Mouse (Mus musculus) gastrocnemius, postnatal 4 days (tissue): ENCODE measurements around the gene Zfp988. TPM values are rescaled to one million over a fixed set of nuclear protein-coding genes. Genes with fewer than 3 reads are reported as not detected.
"Not testable (repeated sequence)": the region's sequence is repeated elsewhere in the genome, so short reads cannot be mapped to it uniquely, and the experiment has no call there.

Source experiments
- DNase-seq, 2 experiments: peaks; one replicate each; pipeline ENCODE4 v3.0.0; 2021 to 2022; ENCODE audit warnings: low spot score in 2 of 2, mixed read lengths in 2 of 2
- long read RNA-seq, 2 experiments: library from polyadenylated mRNA; stranded (forward); transcript quantifications; one replicate each; pipeline ENCODE4 v2.0.0; 2021
- total RNA-seq, 2 experiments: library from RNA; stranded (reverse); gene quantifications; 2 replicates each; pipeline ENCODE4 v1.2.3; 2021

Zfp988 gene
- not detected for total RNA-seq
- long read RNA-seq, experiment 1 = 0 reads
- long read RNA-seq, experiment 2 = 0 reads

- not testable (repeated sequence) for DNase-seq
These were observed at the start of gene Zfp988 for GRCm38 (mm10) chr4:147305436-147305835. TSS of gene Zfp988 (plus strand) at chr4:147305674.

GRCm38 (mm10) chr4:147262708-147263107 lies 42.8 kb upstream of the Zfp988 start:
- DNase-seq = not testable (repeated sequence)

GRCm38 (mm10) chr4:147267302-147267701 lies 38.2 kb upstream of the Zfp988 start:
- DNase-seq = not testable (repeated sequence)

- not testable (repeated sequence) for DNase-seq
These were observed 36.7 kb upstream of the Zfp988 start for GRCm38 (mm10) chr4:147268735-147269134.

- DNase-seq = not testable (repeated sequence)
These were observed 35.4 kb upstream of the Zfp988 start for GRCm38 (mm10) chr4:147270026-147270425.

- not testable (repeated sequence) for DNase-seq
These were observed 33.9 kb upstream of the Zfp988 start for GRCm38 (mm10) chr4:147271601-147272000.

- DNase-seq = peak; percentile 23 to 28
These were observed 30.3 kb upstream of the Zfp988 start for GRCm38 (mm10) chr4:147275021-147275772.

GRCm38 (mm10) chr4:147275773-147276140 lies 29.7 kb upstream of the Zfp988 start:
- DNase-seq = not testable (repeated sequence)

- DNase-seq = peak in 1 of 2 experiments; percentile 18
These were observed 25.1 kb upstream of the Zfp988 start for GRCm38 (mm10) chr4:147280406-147280805.

GRCm38 (mm10) chr4:147298585-147298984 lies 6.9 kb upstream of the Zfp988 start:
- DNase-seq = not testable (repeated sequence)

GRCm38 (mm10) chr4:147302375-147302774 lies 3.1 kb upstream of the Zfp988 start:
- not testable (repeated sequence) for DNase-seq

- not testable (repeated sequence) for DNase-seq
These were observed 29.7 kb downstream of the Zfp988 start for GRCm38 (mm10) chr4:147335036-147335690.

GRCm38 (mm10) chr4:147335691-147336367 lies 30.4 kb downstream of the Zfp988 start:
- DNase-seq = peak; percentile 19 to 22

GRCm38 (mm10) chr4:147336368-147337195 lies 31.1 kb downstream of the Zfp988 start:
- DNase-seq = peak; percentile 23 to 39

GRCm38 (mm10) chr4:147337520-147337919 lies 32.0 kb downstream of the Zfp988 start:
- DNase-seq = not testable (repeated sequence)

GRCm38 (mm10) chr4:147338032-147338610 lies 32.6 kb downstream of the Zfp988 start:
- peak; percentile 25 to 28 for DNase-seq

GRCm38 (mm10) chr4:147338706-147339105 lies 33.2 kb downstream of the Zfp988 start:
- peak in 1 of 2 experiments; percentile 7 for DNase-seq

GRCm38 (mm10) chr4:147339601-147340219 lies 34.2 kb downstream of the Zfp988 start:
- DNase-seq = peak; percentile 40 to 41

- peak; percentile 9 to 10 for DNase-seq
These were observed 34.8 kb downstream of the Zfp988 start for GRCm38 (mm10) chr4:147340236-147340635.

- peak; percentile 7 to 19 for DNase-seq
These were observed 35.4 kb downstream of the Zfp988 start for GRCm38 (mm10) chr4:147340876-147341275.
